Mouse (Mus musculus): Measurements from ENCODE around the gene Nfyb. TPM values are rescaled to one million over a fixed set of nuclear protein-coding genes. Genes with fewer than 3 reads are reported as not detected.
A peak's percentile ranks its signal among the peaks of the same experiment; 100 is the strongest.

Gene Nfyb
- polyA plus RNA-seq, 1 experiment from 2014 or later = 42.0 TPM

DNA sequence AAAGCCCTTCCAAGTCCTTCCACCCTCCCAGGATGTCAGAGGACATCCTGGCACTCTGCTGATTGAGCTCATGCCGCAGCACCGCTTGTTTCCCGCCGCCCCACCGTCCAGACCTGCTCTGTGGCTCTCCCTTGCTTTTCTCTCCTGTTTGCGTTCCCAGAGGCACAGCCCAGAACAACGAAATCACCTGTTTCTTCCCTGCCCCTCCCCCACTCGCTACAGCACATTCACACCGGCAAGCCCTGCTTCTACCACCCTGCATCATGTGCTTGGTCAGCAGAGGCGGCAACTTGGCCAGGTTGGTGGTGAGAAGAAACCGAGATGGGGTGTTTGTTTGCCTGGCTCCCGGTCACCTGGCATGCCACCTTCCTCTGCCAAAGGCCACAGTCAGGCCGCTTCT is 13.9 kb upstream of the Nfyb start:
- no peak for ATAC-seq (ENCODE audit: low read depth)
- H3K36me3 ChIP-seq = no peaks in the 10 kb centered on the region
- H3K4me1 ChIP-seq (replicated peaks) = 0 out of 2 replicates have a peak, but pooled peaks cover 6% of the 10 kb centered on the region
- no peak overlapping the region for H3K27ac ChIP-seq (replicated peaks)
- WGBS = 34% methylated on average over 13 of the region's 13 CpGs
- H3K27me3 ChIP-seq = no peaks in the 10 kb centered on the region
- H3K9me3 ChIP-seq = no peaks in the 10 kb centered on the region
- H3K4me3 ChIP-seq = no peak overlapping the region
- H3K9ac ChIP-seq = no peak overlapping the region
- H3K4me2 ChIP-seq = no peak overlapping the region

DNA sequence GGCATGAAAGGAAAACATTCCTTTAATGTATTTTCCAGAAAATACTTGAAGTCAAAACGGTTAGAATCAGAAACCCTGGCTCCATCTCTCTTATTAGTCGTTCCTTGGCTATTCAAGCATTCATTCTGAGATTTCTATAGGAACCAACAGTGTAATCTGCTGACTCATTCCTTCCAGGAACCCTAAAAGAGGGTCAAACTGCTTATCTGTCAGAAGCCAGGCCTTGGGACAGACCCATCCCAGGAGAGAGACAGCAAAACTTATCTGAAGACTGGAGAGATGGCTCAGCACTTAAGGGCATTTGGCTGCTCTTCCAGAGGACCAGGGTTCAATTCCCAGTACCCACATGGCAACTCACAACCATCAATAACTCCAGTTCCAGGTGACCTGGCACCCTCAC is 13.1 kb upstream of the Nfyb start:
- Histone ChIP-seq H3K9me3 (no peaks in the 10 kb centered on the region), H3K4me1 (replicated peaks) (0 out of 2 replicates have a peak, but pooled peaks cover 6% of the 10 kb centered on the region), H3K4me2 (no peak overlapping the region), H3K9ac (no peak overlapping the region), H3K27me3 (no peaks in the 10 kb centered on the region), H3K4me3 (no peak overlapping the region), H3K36me3 (no peaks in the 10 kb centered on the region), H3K27ac (replicated peaks) (no peak overlapping the region)
- 73% methylated on average over 2 of the region's 2 CpGs for WGBS
- no peak for ATAC-seq (ENCODE audit: low read depth)

GRCm38 (mm10) chr10:82774841-82775240 is 10.9 kb upstream of the Nfyb start:
- Histone ChIP-seq H3K27me3 (no peaks in the 10 kb centered on the region), H3K36me3 (no peaks in the 10 kb centered on the region), H3K4me1 (replicated peaks) (peaks cover 10% of the 10 kb centered on the region; the same call in 1 of the 2 replicates), H3K4me3 (no peak overlapping the region), H3K27ac (replicated peaks) (no peak overlapping the region), H3K4me2 (no peak overlapping the region), H3K9ac (no peak overlapping the region), H3K9me3 (no peaks in the 10 kb centered on the region)
- ATAC-seq (ENCODE audit: low read depth) = no peak
- 90% methylated on average over 5 of the region's 5 CpGs for WGBS

DNA sequence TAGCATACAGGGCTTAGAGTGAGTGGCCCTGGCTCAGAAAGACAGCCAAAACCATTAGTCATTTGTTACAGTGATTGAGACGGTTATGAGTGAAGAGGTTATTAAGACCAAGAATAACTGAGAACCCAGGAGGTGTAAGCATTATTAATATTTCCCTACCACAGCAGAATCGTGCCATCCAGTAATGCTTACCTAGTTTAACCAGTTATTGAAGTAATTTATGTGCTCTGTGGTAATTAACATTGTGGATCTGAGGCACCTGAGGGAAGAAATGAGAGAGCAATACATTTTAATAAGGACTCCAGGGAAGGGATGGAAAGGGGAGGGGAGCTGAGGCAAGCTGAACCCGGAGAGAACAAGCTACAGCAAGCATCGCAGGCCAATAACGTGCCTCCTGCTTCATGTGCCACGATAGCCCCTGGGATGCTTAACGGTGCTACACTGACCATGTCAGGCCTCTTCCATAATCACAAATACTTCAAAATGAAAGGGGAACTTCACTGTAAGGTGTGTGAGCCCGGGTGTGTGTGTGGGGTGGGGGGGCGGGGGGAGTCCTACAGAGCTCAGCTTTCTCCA is 7.7 kb upstream of the Nfyb start:
- Histone ChIP-seq H3K27ac (replicated peaks) (no peak overlapping the region), H3K4me1 (replicated peaks) (peaks cover 4% of the 10 kb centered on the region; the same call in 1 of the 2 replicates), H3K4me2 (no peak overlapping the region), H3K9me3 (no peaks in the 10 kb centered on the region), H3K9ac (no peak overlapping the region), H3K36me3 (no peaks in the 10 kb centered on the region), H3K27me3 (no peaks in the 10 kb centered on the region), H3K4me3 (no peak overlapping the region)
- peak; percentile 68 for ATAC-seq (ENCODE audit: low read depth)
- WGBS = 56% methylated on average over 9 of the region's 9 CpGs

- ATAC-seq (ENCODE audit: low read depth) = no peak
- no peaks in the 10 kb centered on the region for H3K36me3 ChIP-seq
- WGBS = 87% methylated on average over 2 of the region's 2 CpGs
- no peak overlapping the region for H3K27ac ChIP-seq (replicated peaks)
- peaks cover 4% of the 10 kb centered on the region; the same call in 1 of the 2 replicates for H3K4me1 ChIP-seq (replicated peaks)
- H3K27me3 ChIP-seq = no peaks in the 10 kb centered on the region
- no peaks in the 10 kb centered on the region for H3K9me3 ChIP-seq
- H3K9ac ChIP-seq = no peak overlapping the region
- H3K4me3 ChIP-seq = no peak overlapping the region
- H3K4me2 ChIP-seq = no peak overlapping the region
Observed at GRCm38 (mm10) chr10:82770713-82771112, 6.8 kb upstream of the Nfyb start.

- Histone ChIP-seq H3K4me2 (no peak overlapping the region), H3K9me3 (no peaks in the 10 kb centered on the region), H3K36me3 (no peaks in the 10 kb centered on the region), H3K4me1 (replicated peaks) (peaks cover 4% of the 10 kb centered on the region; the same call in 1 of the 2 replicates), H3K27ac (replicated peaks) (no peak overlapping the region), H3K27me3 (no peaks in the 10 kb centered on the region), H3K4me3 (no peak overlapping the region), H3K9ac (no peak overlapping the region)
- ATAC-seq (ENCODE audit: low read depth) = no peak
- WGBS = 17% methylated on average over 9 of the region's 9 CpGs
Observed at GRCm38 (mm10) chr10:82768901-82769300, 5.0 kb upstream of the Nfyb start.

DNA sequence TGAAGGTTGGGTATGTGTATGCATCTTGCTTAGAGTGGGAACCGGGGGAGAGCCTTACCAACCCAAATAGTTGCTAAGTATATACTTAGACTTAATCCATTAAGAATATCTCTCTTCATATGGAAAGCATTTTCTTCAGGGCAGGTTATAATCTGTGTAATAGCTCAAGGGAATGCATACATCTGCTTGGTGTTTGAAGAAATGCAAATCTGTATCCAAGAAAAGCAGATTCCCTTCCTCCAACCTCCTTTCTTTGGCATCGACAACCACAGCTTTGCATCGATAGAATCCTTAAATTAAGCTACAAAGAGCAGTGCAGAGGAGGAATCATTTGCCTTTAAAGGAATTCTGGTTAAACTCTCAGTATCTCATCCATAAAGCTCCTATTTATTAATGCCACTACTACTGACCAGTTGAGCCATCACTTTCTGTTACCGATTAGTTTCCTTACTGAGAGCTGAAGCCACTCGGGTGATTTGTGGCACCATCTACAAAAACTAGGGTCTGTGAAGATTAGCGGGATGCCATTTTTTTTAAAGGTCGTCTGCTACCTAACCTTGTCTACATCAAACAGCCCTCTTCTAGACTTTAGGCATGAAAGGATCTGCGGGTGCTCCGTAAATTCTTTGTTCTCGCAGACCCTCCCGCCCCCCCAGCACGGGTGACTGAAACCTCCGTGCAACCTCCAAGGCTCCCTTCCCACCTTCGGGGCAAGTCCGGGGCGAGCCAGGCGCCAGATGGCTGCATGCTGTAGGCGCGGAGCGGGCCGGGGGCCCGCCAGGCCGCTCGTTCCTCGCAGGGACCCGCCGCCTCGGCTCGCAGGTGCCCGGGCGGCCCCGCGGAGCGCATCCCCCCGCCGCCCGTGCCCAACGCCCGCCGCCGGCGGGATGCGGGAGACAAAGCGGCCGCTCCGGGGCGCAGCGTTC is 925 bp downstream of the Nfyb start:
- peak; percentile 50 for ATAC-seq (ENCODE audit: low read depth)
- no peaks in the 10 kb centered on the region for H3K27me3 ChIP-seq
- peaks cover 46% of the 10 kb centered on the region for H3K4me1 ChIP-seq (replicated peaks)
- peak overlapping the region; percentile 82 for H3K4me3 ChIP-seq
- H3K9me3 ChIP-seq = no peaks in the 10 kb centered on the region
- peak overlapping the region; percentile 100 for H3K27ac ChIP-seq (replicated peaks)
- peak overlapping the region; percentile 99 for H3K9ac ChIP-seq
- H3K4me2 ChIP-seq = peak overlapping the region; percentile 84
- H3K36me3 ChIP-seq = peaks cover 28% of the 10 kb centered on the region
- under 1% methylated on average over 27 of the region's 48 CpGs for WGBS

DNA sequence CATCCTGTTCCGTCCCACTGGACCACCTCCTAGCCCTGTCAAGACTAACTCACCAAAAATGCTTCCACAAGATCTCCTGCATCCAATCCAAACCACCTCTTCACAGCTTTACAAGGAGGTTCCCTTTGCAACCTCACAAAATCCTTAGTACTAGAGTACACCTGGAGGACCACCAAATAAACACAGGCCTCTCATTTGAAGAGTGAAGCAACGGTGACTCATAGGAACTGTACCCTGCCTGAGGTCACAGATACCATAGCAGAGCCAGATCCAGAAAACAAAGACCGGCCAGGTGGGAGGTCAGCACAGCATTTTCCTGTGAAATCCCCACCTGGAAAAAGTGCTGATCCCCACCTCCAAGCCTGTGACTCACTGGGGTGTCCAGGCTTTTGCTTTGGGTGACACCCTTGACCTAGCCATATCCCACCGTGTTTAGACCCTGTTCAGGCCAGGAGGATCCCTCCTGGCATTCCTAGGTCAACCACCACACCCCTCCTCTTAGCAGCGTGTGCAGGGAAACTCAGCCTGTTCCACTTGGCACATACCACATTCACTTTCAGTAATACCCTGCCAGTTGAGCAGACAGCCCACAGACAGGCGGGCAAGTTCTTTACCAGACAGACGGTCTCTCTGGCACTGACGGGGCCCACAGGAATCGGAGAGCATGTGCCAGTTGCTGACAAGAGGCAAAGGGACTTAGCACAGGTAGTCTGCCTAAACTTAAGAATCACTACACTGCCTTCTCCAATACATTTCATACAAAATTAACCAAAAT is 2.7 kb downstream of the Nfyb start:
- Histone ChIP-seq H3K9ac (peak overlapping the region; percentile 53), H3K27me3 (no peaks in the 10 kb centered on the region), H3K4me1 (replicated peaks) (peaks cover 58% of the 10 kb centered on the region), H3K36me3 (peaks cover 46% of the 10 kb centered on the region), H3K4me3 (peak overlapping the region; percentile 14; the same call in 1 of the 2 replicates), H3K4me2 (peak overlapping the region; percentile 84), H3K27ac (replicated peaks) (no peak overlapping the region), H3K9me3 (no peaks in the 10 kb centered on the region)
- no peak for ATAC-seq (ENCODE audit: low read depth)
- 81% methylated on average over 9 of the region's 9 CpGs for WGBS

DNA sequence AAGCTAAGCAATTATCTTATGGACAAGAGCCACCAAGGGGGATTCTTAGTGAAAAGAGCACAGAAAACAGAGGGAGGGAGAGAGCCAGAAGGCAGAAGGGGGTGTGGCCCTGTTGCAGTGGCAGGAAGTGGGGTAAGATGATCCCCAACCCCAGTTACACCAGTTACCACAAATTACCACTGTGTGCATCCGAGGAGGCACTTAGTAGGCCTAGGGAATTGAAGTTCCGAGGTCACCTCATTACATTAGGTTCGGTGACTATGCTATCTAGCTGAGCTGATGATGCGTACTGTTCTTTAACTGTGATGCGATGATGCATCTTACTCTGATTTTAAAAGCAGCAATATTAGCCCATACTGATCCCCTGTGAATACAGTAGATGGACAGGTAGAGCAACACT is 4.2 kb downstream of the Nfyb start:
- Histone ChIP-seq H3K9me3 (no peaks in the 10 kb centered on the region), H3K4me1 (replicated peaks) (peaks cover 58% of the 10 kb centered on the region), H3K27ac (replicated peaks) (no peak overlapping the region), H3K9ac (no peak overlapping the region; the same call in 1 of the 2 replicates), H3K36me3 (peaks cover 59% of the 10 kb centered on the region), H3K27me3 (no peaks in the 10 kb centered on the region), H3K4me3 (0 out of 2 replicates have a peak overlapping the region, but pooled peaks have one; percentile 14), H3K4me2 (peak overlapping the region; percentile 84)
- no peak for ATAC-seq (ENCODE audit: low read depth)
- 87% methylated on average over 5 of the region's 5 CpGs for WGBS

- Histone ChIP-seq H3K4me2 (no peak overlapping the region), H3K9ac (no peak overlapping the region), H3K27me3 (no peaks in the 10 kb centered on the region), H3K9me3 (no peaks in the 10 kb centered on the region), H3K36me3 (peaks cover 68% of the 10 kb centered on the region), H3K4me1 (replicated peaks) (peaks cover 58% of the 10 kb centered on the region), H3K4me3 (no peak overlapping the region), H3K27ac (replicated peaks) (no peak overlapping the region)
- ATAC-seq (ENCODE audit: low read depth) = no peak
- over 99% methylated on average over 3 of the region's 3 CpGs for WGBS
Observed at GRCm38 (mm10) chr10:82758878-82759277, 5.1 kb downstream of the Nfyb start.

- H3K4me1 ChIP-seq (replicated peaks) = peaks cover 58% of the 10 kb centered on the region
- no peaks in the 10 kb centered on the region for H3K9me3 ChIP-seq
- ATAC-seq (ENCODE audit: low read depth) = no peak
- no peak overlapping the region for H3K9ac ChIP-seq
- no peaks in the 10 kb centered on the region for H3K27me3 ChIP-seq
- no peak overlapping the region for H3K4me3 ChIP-seq
- H3K27ac ChIP-seq (replicated peaks) = no peak overlapping the region
- H3K4me2 ChIP-seq = no peak overlapping the region
- 83% methylated on average over 6 of the region's 6 CpGs for WGBS
- H3K36me3 ChIP-seq = peaks cover 73% of the 10 kb centered on the region
Observed at GRCm38 (mm10) chr10:82758368-82758767, 5.6 kb downstream of the Nfyb start.

DNA sequence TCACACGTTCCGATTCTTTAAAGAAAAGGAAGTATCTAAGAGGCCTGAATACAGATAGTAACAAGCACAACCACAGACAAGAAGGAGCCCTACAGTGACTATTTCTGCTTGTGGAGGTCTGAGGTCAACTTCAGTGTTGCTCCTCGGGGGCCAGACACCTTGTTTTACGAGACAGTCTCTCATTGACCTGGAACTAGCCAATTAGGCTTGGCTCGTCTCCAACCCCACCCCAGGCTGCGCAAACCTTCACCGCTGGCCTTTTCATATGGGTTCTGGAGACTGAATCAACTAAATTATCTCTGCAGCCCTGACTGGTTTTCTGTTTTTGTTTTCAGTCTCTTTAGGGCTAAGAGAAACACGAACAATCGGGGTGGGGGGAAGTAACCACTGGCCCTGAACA is 6.6 kb downstream of the Nfyb start:
- no peak overlapping the region for H3K4me2 ChIP-seq
- no peak for ATAC-seq (ENCODE audit: low read depth)
- no peaks in the 10 kb centered on the region for H3K27me3 ChIP-seq
- H3K9ac ChIP-seq = no peak overlapping the region
- H3K9me3 ChIP-seq = no peaks in the 10 kb centered on the region
- peaks cover 53% of the 10 kb centered on the region for H3K4me1 ChIP-seq (replicated peaks)
- 51% methylated on average over 9 of the region's 9 CpGs for WGBS
- H3K4me3 ChIP-seq = no peak overlapping the region
- H3K36me3 ChIP-seq = peaks cover 83% of the 10 kb centered on the region
- H3K27ac ChIP-seq (replicated peaks) = no peak overlapping the region
